Mouse (Mus musculus): ENCODE measurements at regions not wholly inside any gene's neighbourhood (a gene's known extent, or its start where the extent isn't known, plus 50 kb on each side); places are given as distances from the start of the nearest gene placed in this dataset.

DNA sequence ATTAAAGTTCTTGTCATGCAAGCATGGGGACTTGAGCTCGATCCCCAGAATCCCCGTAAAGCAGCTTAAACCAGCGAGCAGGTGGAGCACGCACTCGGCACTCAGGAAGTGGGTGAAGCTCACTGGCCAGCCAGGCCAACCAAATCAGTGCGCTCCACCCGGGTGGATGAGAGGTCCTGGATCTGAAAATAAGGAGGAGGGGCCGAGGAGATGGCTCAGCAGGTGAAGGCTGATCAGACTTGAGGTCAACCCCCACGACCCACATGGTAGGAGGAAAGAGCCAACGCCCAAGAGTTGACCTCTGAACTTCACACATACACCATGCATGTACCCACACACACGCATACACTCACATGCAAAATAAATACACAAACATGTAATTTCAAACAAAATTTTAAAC is 120.8 kb downstream of the Inhbb start:
- WGBS = 92% methylated on average over 11 of the region's 11 CpGs
- H3K4me2 ChIP-seq (ENCODE audit: low read depth, low read length) = no peak overlapping the region
- no peak overlapping the region for H3K27ac ChIP-seq (ENCODE audit: low read depth, low read length)
- no peak overlapping the region for H3K9ac ChIP-seq (replicated peaks; ENCODE audit: low read depth, low read length)
- H3K27me3 ChIP-seq (ENCODE audit: control insufficient read depth, insufficient read depth, low read length) = no peaks in the 10 kb centered on the region
- H3K36me3 ChIP-seq (ENCODE audit: control insufficient read depth, insufficient read depth, low read length) = no peaks in the 10 kb centered on the region
- H3K4me3 ChIP-seq (ENCODE audit: low read depth, low read length) = no peak overlapping the region
- H3K4me1 ChIP-seq (ENCODE audit: control insufficient read depth, insufficient read depth, low read length) = no peaks in the 10 kb centered on the region
- no peaks in the 10 kb centered on the region for H3K9me3 ChIP-seq (ENCODE audit: control insufficient read depth, low read length)
- ATAC-seq (ENCODE audit: low read depth) = no peak

DNA sequence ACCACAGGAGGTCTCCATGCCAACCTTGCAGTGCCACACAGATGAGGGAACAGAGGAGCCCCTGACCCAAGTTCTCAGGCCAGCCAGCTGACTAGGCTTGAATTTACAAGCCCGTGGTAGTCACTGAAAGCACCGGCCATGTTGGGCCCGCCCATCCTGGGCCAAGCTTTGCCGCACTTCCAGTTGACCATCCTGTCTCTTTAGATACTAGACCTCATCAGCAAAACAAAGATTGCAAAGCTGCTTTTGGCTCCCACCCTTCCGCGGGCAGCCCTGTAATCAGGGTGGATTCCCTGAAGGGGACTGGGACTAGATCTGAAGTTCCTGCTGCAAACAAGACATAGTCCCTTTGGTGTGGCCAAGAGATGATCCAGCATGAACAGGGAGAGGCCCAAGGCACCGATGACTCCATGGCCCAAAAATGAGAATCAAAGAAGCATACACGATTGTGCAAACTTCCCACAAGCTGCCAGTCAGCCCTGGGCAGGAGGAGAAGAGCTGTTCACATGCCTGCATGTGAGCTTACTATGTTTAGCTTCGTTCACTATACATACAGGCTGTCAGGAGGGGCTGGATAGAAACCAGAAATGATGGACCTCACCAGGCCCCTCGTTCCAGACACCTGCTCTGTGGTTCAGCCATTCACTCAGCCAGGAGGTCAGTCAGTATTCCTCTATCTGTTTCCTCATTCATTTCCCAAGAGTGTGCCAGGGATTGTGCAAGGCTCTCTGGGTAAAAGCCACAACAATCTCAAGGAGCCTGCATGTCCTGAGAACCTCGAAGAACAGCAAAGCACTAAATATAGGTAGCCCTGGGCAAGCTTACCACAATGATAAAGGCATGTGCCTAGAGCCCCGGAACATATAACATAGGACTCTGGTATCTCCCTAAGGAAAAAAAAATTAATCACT is 122.0 kb downstream of the Inhbb start:
- no peak overlapping the region for H3K4me3 ChIP-seq (ENCODE audit: low read depth, low read length)
- no peaks in the 10 kb centered on the region for H3K4me1 ChIP-seq (ENCODE audit: control insufficient read depth, insufficient read depth, low read length)
- H3K36me3 ChIP-seq (ENCODE audit: control insufficient read depth, insufficient read depth, low read length) = no peaks in the 10 kb centered on the region
- no peak for ATAC-seq (ENCODE audit: low read depth)
- no peak overlapping the region for H3K9ac ChIP-seq (replicated peaks; ENCODE audit: low read depth, low read length)
- H3K4me2 ChIP-seq (ENCODE audit: low read depth, low read length) = no peak overlapping the region
- WGBS = 85% methylated on average over 12 of the region's 12 CpGs
- no peaks in the 10 kb centered on the region for H3K27me3 ChIP-seq (ENCODE audit: control insufficient read depth, insufficient read depth, low read length)
- H3K27ac ChIP-seq (ENCODE audit: low read depth, low read length) = no peak overlapping the region
- no peaks in the 10 kb centered on the region for H3K9me3 ChIP-seq (ENCODE audit: control insufficient read depth, low read length)

DNA sequence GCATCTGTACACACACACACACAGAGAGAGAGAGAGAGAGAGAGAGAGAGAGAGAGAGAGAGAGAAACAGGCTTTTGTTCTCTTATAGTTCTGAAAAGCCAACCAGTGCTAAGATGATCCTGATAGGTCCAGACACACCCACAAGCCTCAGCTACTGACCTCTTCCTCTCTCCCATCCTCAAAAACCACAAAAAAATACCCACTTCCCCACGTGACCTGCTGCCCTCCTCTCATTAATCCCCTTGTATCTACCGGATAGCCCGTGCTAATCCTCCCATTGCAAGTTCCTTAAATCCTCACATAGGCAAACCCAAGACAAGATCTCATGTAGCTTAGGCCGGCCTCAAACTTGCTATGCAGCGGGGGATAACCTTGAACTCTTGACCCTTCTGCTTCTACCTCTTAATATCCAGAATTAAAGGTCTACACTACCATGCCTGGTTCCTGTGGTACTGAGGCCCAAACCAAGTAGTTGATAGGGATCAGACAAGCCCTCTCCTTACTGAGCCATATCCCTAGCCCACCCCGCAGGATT is 123.3 kb downstream of the Inhbb start:
- H3K27me3 ChIP-seq (ENCODE audit: control insufficient read depth, insufficient read depth, low read length) = no peaks in the 10 kb centered on the region
- H3K9me3 ChIP-seq (ENCODE audit: control insufficient read depth, low read length) = no peaks in the 10 kb centered on the region
- 88% methylated on average over 6 of the region's 6 CpGs for WGBS
- no peak for ATAC-seq (ENCODE audit: low read depth)
- no peak overlapping the region for H3K9ac ChIP-seq (replicated peaks; ENCODE audit: low read depth, low read length)
- no peaks in the 10 kb centered on the region for H3K36me3 ChIP-seq (ENCODE audit: control insufficient read depth, insufficient read depth, low read length)
- H3K4me3 ChIP-seq (ENCODE audit: low read depth, low read length) = no peak overlapping the region
- no peaks in the 10 kb centered on the region for H3K4me1 ChIP-seq (ENCODE audit: control insufficient read depth, insufficient read depth, low read length)
- no peak overlapping the region for H3K4me2 ChIP-seq (ENCODE audit: low read depth, low read length)
- H3K27ac ChIP-seq (ENCODE audit: low read depth, low read length) = no peak overlapping the region

DNA sequence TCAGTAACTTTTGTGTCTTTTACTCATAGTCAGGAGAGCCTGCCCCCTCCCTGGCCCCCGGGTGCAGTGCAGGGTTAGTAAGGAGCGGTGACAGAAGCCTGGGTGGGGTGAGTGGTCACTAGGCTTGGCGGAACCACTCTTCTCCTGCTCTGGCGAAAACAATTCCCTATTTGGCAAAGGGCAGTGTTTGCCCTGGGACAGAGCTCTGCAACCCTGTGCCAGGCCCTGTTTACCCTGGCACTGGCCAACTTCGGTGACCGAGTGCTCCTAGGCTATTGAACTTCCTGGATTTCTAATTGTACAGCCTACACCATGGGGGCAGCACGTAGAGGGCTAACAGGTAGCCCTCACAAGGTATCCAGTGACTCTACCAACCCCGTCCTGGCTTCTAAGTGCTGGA is 126.9 kb downstream of the Inhbb start:
- ATAC-seq (ENCODE audit: low read depth) = no peak
- H3K36me3 ChIP-seq (ENCODE audit: control insufficient read depth, insufficient read depth, low read length) = no peaks in the 10 kb centered on the region
- no peak overlapping the region for H3K9ac ChIP-seq (replicated peaks; ENCODE audit: low read depth, low read length)
- no peaks in the 10 kb centered on the region for H3K4me1 ChIP-seq (ENCODE audit: control insufficient read depth, insufficient read depth, low read length)
- 83% methylated on average over 8 of the region's 8 CpGs for WGBS
- H3K27ac ChIP-seq (ENCODE audit: low read depth, low read length) = no peak overlapping the region
- H3K9me3 ChIP-seq (ENCODE audit: control insufficient read depth, low read length) = no peaks in the 10 kb centered on the region
- no peak overlapping the region for H3K4me2 ChIP-seq (ENCODE audit: low read depth, low read length)
- H3K4me3 ChIP-seq (ENCODE audit: low read depth, low read length) = no peak overlapping the region
- H3K27me3 ChIP-seq (ENCODE audit: control insufficient read depth, insufficient read depth, low read length) = no peaks in the 10 kb centered on the region

DNA sequence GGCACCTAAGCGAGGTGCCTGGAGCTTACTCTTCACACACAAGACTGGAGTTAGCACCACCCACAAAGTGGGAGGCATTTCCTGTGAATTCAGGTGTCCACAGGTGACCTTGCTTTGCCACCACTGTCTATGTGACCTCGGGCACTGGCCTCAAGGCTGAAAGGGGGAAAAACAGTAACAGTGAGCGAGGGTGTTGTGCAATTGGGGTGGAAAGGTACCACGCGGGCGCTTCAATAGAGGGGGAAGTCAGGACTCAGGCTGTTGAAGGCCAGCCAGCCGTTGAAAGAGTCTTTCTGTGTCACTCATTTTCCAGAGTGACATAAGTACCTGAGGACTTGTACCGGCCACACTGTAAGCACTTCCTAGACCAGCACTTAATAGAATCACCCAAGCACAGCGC is 128.2 kb downstream of the Inhbb start:
- Histone ChIP-seq H3K36me3 (ENCODE audit: control insufficient read depth, insufficient read depth, low read length) (no peaks in the 10 kb centered on the region), H3K9me3 (ENCODE audit: control insufficient read depth, low read length) (no peaks in the 10 kb centered on the region), H3K4me2 (ENCODE audit: low read depth, low read length) (no peak overlapping the region), H3K4me1 (ENCODE audit: control insufficient read depth, insufficient read depth, low read length) (no peaks in the 10 kb centered on the region), H3K9ac (replicated peaks; ENCODE audit: low read depth, low read length) (no peak overlapping the region), H3K4me3 (ENCODE audit: low read depth, low read length) (no peak overlapping the region), H3K27me3 (ENCODE audit: control insufficient read depth, insufficient read depth, low read length) (no peaks in the 10 kb centered on the region), H3K27ac (ENCODE audit: low read depth, low read length) (no peak overlapping the region)
- 90% methylated on average over 9 of the region's 9 CpGs for WGBS
- no peak for ATAC-seq (ENCODE audit: low read depth)

DNA sequence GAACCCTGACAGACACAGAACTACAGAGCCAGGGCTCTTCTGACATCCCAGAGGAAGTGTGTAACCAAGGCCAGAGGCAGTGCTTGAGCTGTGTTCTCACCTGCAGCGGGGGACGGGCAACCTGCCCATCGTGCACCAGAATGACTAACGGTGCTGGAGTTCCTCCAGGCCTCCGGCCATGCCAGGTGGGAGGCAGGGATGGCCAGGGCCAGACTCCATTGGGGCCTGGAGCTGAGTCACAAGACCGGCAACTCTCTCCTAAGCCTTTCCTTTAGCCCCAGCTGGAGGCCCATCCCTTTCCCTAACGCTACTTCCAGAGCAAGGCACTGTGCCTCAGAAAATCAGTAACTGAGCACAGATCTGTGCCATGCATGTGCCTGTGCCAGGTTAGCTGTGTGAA is 129.8 kb downstream of the Inhbb start:
- H3K36me3 ChIP-seq (ENCODE audit: control insufficient read depth, insufficient read depth, low read length) = no peaks in the 10 kb centered on the region
- no peaks in the 10 kb centered on the region for H3K9me3 ChIP-seq (ENCODE audit: control insufficient read depth, low read length)
- no peaks in the 10 kb centered on the region for H3K4me1 ChIP-seq (ENCODE audit: control insufficient read depth, insufficient read depth, low read length)
- no peak overlapping the region for H3K4me2 ChIP-seq (ENCODE audit: low read depth, low read length)
- H3K27ac ChIP-seq (ENCODE audit: low read depth, low read length) = no peak overlapping the region
- H3K27me3 ChIP-seq (ENCODE audit: control insufficient read depth, insufficient read depth, low read length) = no peaks in the 10 kb centered on the region
- no peak overlapping the region for H3K4me3 ChIP-seq (ENCODE audit: low read depth, low read length)
- no peak overlapping the region for H3K9ac ChIP-seq (replicated peaks; ENCODE audit: low read depth, low read length)
- 85% methylated on average over 7 of the region's 7 CpGs for WGBS
- no peak for ATAC-seq (ENCODE audit: low read depth)

DNA sequence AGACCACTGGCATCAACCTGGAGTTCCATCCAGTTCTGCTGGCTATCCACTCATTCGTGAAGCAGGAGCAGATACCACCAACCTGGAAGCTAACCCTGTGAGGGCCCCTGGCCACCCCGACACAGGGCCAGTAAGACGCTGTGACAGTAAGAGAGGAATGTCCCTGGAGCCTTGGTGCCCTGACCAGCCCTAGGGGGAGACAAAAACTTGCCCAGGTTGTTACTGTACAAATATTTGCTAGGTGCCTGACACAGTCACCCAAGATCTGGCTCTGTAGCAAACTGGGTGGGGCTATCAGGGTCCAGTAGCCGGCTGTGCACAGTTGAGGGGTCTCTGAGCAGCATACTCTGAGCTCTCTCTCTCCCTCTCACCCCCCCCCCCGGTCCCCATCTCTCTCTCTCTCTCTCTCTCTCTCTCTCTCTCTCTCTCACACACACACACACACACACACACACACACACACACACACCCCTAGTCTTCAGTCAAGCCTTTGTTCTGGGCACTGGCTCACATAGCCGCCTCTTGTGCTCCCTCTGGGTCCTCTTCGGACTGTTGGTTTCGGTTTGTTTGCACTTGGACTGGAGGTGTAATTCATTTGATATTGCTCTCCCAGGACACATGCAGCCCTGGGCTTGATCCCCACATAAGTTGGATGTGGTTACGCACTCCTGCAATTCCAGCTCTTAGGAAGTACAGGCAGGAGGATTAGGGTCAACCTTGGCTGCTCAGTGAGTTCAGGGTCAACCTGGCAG is 131.7 kb downstream of the Inhbb start:
- H3K4me3 ChIP-seq (ENCODE audit: low read depth, low read length) = no peak overlapping the region
- H3K9ac ChIP-seq (replicated peaks; ENCODE audit: low read depth, low read length) = no peak overlapping the region
- no peaks in the 10 kb centered on the region for H3K4me1 ChIP-seq (ENCODE audit: control insufficient read depth, insufficient read depth, low read length)
- H3K27ac ChIP-seq (ENCODE audit: low read depth, low read length) = no peak overlapping the region
- H3K4me2 ChIP-seq (ENCODE audit: low read depth, low read length) = no peak overlapping the region
- 71% methylated on average over 8 of the region's 9 CpGs for WGBS
- no peaks in the 10 kb centered on the region for H3K36me3 ChIP-seq (ENCODE audit: control insufficient read depth, insufficient read depth, low read length)
- H3K9me3 ChIP-seq (ENCODE audit: control insufficient read depth, low read length) = no peaks in the 10 kb centered on the region
- ATAC-seq (ENCODE audit: low read depth) = no peak
- no peaks in the 10 kb centered on the region for H3K27me3 ChIP-seq (ENCODE audit: control insufficient read depth, insufficient read depth, low read length)

DNA sequence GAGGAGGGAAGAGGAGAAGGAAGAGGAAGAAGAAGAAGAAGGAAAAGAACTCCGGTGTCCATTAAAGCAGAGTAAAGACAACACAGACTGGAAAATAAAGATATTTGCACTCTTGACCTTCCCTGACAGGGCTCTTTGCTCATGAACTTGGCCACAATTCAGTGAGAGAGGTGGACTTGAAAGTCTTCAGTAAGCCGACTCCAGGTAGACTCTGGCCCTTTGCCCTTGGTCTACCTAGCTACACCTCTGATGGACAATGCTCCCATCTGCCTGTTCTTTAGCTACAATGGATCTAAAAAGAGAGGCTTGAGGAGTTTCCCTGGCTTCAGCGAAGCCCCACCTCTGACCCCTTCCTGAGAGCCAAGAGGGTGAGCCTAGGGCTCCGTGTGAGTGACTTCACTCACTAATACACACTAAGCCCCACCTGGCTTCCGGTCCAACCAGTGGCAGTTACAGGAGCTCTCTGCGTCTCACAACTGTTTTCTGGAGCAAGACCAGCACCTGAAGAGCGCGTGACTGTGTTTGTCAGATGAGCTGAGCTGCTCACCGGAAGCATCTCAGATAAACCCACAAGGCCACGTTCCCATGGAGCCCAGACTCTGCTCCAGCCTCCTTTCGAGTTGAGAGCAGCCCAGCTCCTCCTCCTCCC is 132.4 kb downstream of the Inhbb start:
- Histone ChIP-seq H3K4me1 (ENCODE audit: control insufficient read depth, insufficient read depth, low read length) (no peaks in the 10 kb centered on the region), H3K27ac (ENCODE audit: low read depth, low read length) (no peak overlapping the region), H3K36me3 (ENCODE audit: control insufficient read depth, insufficient read depth, low read length) (no peaks in the 10 kb centered on the region), H3K4me3 (ENCODE audit: low read depth, low read length) (no peak overlapping the region), H3K4me2 (ENCODE audit: low read depth, low read length) (no peak overlapping the region), H3K9ac (replicated peaks; ENCODE audit: low read depth, low read length) (no peak overlapping the region), H3K27me3 (ENCODE audit: control insufficient read depth, insufficient read depth, low read length) (no peaks in the 10 kb centered on the region), H3K9me3 (ENCODE audit: control insufficient read depth, low read length) (no peaks in the 10 kb centered on the region)
- ATAC-seq (ENCODE audit: low read depth) = no peak
- 91% methylated on average over 11 of the region's 11 CpGs for WGBS

DNA sequence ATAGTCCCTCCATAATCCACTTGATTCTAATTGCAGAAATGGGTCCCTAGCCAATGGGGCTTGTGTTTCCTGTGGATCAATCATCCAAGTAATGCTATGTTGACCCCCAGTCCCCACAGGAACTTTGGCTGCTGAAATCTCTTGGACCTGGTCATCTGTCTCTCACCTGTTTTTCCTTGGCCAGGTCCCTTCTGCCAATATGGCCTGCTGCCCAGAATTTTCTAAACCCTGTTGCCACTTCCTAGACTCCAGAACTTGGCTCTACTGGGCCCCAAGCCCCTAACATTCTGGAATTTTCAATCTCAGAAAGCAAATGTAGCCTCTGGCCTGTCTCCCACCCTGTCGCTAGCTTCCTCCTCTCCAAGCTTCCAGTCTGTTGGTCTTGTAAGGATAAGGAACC is 139.6 kb downstream of the Inhbb start:
- 96% methylated on average over 1 of the region's 1 CpGs for WGBS
- no peaks in the 10 kb centered on the region for H3K4me1 ChIP-seq (ENCODE audit: control insufficient read depth, insufficient read depth, low read length)
- H3K9me3 ChIP-seq (ENCODE audit: control insufficient read depth, low read length) = no peaks in the 10 kb centered on the region
- H3K27ac ChIP-seq (ENCODE audit: low read depth, low read length) = no peak overlapping the region
- no peak overlapping the region for H3K4me2 ChIP-seq (ENCODE audit: low read depth, low read length)
- ATAC-seq (ENCODE audit: low read depth) = no peak
- no peaks in the 10 kb centered on the region for H3K36me3 ChIP-seq (ENCODE audit: control insufficient read depth, insufficient read depth, low read length)
- H3K27me3 ChIP-seq (ENCODE audit: control insufficient read depth, insufficient read depth, low read length) = no peaks in the 10 kb centered on the region
- no peak overlapping the region for H3K4me3 ChIP-seq (ENCODE audit: low read depth, low read length)
- H3K9ac ChIP-seq (replicated peaks; ENCODE audit: low read depth, low read length) = no peak overlapping the region
